Mouse (Mus musculus): ENCODE results near the gene Sdad1. TPM values are rescaled to one million over a fixed set of nuclear protein-coding genes. Genes with fewer than 3 reads are reported as not detected.

Sdad1 gene
- polyA plus RNA-seq, 1 experiment = 6.1 TPM

DNA sequence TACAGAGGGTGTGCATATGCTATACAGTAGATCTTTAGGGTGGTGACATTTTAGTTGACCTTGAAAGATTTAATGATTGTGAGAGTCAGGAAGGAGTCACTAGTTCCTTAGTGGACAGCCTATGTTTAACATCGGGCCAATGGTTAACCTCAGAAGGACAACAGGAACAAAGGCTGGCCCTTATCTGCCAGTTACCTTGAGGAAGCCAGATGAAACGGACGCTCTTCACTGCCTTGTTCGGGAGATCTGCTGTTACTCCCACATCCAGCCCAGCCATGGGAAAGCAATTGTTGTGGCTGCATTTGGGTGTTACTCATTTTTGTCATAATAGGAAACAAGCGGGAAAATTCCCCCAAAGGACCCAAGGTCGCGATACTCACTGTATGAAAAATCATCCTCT, 3.5 kb upstream of the Sdad1 start:
- H3K36me3 ChIP-seq (ENCODE audit: control insufficient read depth, insufficient read depth, low read length) = no peaks in the 10 kb centered on the region
- H3K27ac ChIP-seq (ENCODE audit: insufficient read depth, low read depth, low read length) = no peak overlapping the region
- 50% methylated on average over 7 of the region's 7 CpGs for WGBS
- no peak overlapping the region for H3K4me3 ChIP-seq (ENCODE audit: insufficient read depth, low read depth, low read length)
- DNase-seq = no peak
- TF ChIP-seq CTCF (conservative IDR thresholded peaks at IDR 0.05; ENCODE audit: insufficient read depth, insufficient read length, low read depth, low read length) (no peak), POLR2A (IDR thresholded peaks at IDR 0.05; ENCODE audit: low read depth, low read length) (no peak)
- no peaks in the 10 kb centered on the region for H3K27me3 ChIP-seq (replicated peaks; ENCODE audit: control insufficient read depth, insufficient read depth, low read length)
- H3K4me1 ChIP-seq (ENCODE audit: control insufficient read depth, insufficient read depth, low read length) = no peaks in the 10 kb centered on the region; the same call in 1 of the 2 replicates

DNA sequence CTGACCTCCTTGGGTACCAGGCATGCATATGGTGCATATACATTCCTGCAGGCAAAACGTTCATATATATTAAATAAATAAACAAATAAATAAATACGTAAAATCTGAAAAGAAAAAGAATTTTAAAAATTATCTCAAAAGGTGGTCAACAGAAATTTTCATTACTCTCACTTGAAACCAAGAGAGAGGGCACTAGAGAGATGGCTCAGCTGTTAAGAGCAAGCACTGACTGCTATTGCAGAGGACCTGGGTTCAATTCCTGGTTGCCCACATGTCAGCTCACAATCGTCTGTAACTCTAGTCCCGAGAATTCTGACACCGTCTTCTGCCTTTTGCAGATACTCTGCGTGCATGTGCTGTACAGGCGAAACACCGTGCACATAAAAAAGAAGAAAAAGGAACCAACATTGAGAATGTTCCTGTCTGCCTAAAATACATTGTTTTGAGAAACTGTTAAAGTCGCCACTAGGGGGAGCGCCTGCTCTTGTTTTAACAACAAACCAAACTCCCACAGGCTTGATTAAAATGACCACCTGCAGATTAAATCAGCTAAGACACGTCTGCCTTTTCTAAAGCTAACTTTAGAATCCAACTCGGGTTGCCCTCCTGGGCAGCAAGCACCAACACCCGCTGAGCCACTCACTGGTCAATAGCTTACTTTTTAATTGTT, 1.9 kb upstream of the Sdad1 start:
- H3K4me1 ChIP-seq (ENCODE audit: control insufficient read depth, insufficient read depth, low read length) = no peaks in the 10 kb centered on the region; the same call in 1 of the 2 replicates
- H3K36me3 ChIP-seq (ENCODE audit: control insufficient read depth, insufficient read depth, low read length) = no peaks in the 10 kb centered on the region
- no peaks in the 10 kb centered on the region for H3K27me3 ChIP-seq (replicated peaks; ENCODE audit: control insufficient read depth, insufficient read depth, low read length)
- no peak overlapping the region for H3K27ac ChIP-seq (ENCODE audit: insufficient read depth, low read depth, low read length)
- DNase-seq = peak; percentile 91
- WGBS = 9% methylated on average over 13 of the region's 13 CpGs
- H3K4me3 ChIP-seq (ENCODE audit: insufficient read depth, low read depth, low read length) = no peak overlapping the region
- TF ChIP-seq POLR2A (IDR thresholded peaks at IDR 0.05; ENCODE audit: low read depth, low read length) (no peak), CTCF (conservative IDR thresholded peaks at IDR 0.05; ENCODE audit: insufficient read depth, insufficient read length, low read depth, low read length) (peak; percentile 23; the same call in 1 of the 2 replicates)

DNA sequence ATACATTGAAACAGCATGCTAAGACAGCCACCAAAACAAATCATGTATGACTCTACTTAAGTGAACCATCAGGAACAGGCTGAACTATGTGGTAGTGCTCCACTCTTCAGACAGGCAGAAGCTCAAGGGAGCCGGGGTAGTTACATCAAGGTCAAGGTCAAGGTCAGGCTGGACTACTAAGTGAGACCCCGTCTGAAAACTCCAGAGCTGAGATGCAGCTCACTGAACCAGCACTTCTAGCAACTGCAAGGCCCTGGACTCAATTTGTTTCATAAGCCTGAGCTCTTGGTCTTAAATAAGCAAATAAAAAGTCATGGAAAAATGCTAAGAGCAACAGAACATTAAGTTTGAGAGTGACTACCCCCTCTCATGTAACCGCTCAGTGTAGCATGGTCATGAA, 6.0 kb downstream of the Sdad1 start:
- H3K27me3 ChIP-seq (replicated peaks; ENCODE audit: control insufficient read depth, insufficient read depth, low read length) = no peaks in the 10 kb centered on the region
- no peak for TF ChIP-seq CTCF (conservative IDR thresholded peaks at IDR 0.05; ENCODE audit: insufficient read depth, insufficient read length, low read depth, low read length)
- TF ChIP-seq POLR2A (IDR thresholded peaks at IDR 0.05; ENCODE audit: low read depth, low read length) = no peak
- DNase-seq = no peak
- WGBS = 69% methylated on average over 3 of the region's 3 CpGs
- H3K27ac ChIP-seq (ENCODE audit: insufficient read depth, low read depth, low read length) = no peak overlapping the region
- no peak overlapping the region for H3K4me3 ChIP-seq (ENCODE audit: insufficient read depth, low read depth, low read length)
- 0 out of 2 replicates have a peak, but pooled peaks cover 1% of the 10 kb centered on the region for H3K36me3 ChIP-seq (ENCODE audit: control insufficient read depth, insufficient read depth, low read length)
- no peaks in the 10 kb centered on the region for H3K4me1 ChIP-seq (ENCODE audit: control insufficient read depth, insufficient read depth, low read length)

DNA sequence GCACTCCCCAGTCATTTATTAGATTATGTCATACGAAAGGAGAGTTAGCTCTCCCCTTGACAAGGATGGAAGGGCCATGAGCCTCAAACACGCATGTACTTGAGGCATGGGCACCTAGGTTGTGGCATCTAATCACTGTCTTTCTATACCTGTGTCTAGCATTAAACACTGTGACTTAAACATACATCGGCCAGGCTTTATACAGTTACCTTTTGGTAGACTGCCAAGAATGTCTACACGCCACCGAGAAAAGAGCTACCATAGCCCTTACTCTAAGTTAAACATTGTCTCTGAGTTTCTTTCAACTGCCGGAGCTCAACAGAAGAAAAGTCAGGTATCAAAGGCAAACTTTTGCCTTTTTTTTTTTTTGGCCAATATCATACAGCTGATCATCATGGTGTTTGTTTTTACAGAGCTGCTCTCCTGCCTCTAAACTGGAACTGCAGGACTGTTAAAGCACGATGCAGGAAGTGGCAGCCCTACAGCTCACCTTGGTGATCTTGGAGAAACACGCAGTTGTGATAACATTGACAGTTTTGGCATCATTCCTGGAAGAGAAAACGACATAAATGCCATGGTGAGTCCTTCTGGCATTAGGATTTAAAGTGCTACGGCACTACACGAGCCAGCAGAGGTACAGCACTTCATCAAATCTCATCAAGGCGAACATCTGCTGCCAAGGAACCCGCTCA, 8.0 kb downstream of the Sdad1 start:
- Histone ChIP-seq H3K27ac (ENCODE audit: insufficient read depth, low read depth, low read length) (no peak overlapping the region), H3K36me3 (ENCODE audit: control insufficient read depth, insufficient read depth, low read length) (0 out of 2 replicates have a peak, but pooled peaks cover 1% of the 10 kb centered on the region), H3K4me1 (ENCODE audit: control insufficient read depth, insufficient read depth, low read length) (no peaks in the 10 kb centered on the region), H3K27me3 (replicated peaks; ENCODE audit: control insufficient read depth, insufficient read depth, low read length) (no peaks in the 10 kb centered on the region), H3K4me3 (ENCODE audit: insufficient read depth, low read depth, low read length) (no peak overlapping the region)
- no peak for DNase-seq
- no peak for TF ChIP-seq CTCF (conservative IDR thresholded peaks at IDR 0.05; ENCODE audit: insufficient read depth, insufficient read length, low read depth, low read length)
- no peak for TF ChIP-seq POLR2A (IDR thresholded peaks at IDR 0.05; ENCODE audit: low read depth, low read length)
- WGBS = 69% methylated on average over 13 of the region's 13 CpGs

DNA sequence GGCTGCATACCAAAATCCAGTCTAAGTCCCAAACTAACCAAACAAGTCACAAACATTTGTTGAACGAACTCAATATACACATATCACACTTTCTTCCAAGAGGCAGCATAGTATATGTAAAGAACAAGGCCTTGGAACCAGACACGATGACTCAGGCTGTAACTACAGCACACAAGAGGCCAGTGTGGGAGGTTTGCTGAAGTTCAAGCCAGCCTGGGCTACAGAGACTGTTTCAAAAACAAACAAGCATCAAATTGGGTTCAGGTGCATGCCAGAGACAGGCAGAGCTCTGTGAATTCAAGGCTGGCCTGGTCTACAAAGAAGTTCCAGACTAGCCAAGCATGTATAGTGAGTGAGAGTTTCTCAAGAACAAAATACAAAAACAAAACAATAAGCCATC, 15.8 kb downstream of the Sdad1 start:
- TF ChIP-seq CTCF (conservative IDR thresholded peaks at IDR 0.05; ENCODE audit: insufficient read depth, insufficient read length, low read depth, low read length) (no peak), POLR2A (IDR thresholded peaks at IDR 0.05; ENCODE audit: low read depth, low read length) (no peak)
- Histone ChIP-seq H3K27me3 (replicated peaks; ENCODE audit: control insufficient read depth, insufficient read depth, low read length) (no peaks in the 10 kb centered on the region), H3K36me3 (ENCODE audit: control insufficient read depth, insufficient read depth, low read length) (peaks cover 2% of the 10 kb centered on the region; the same call in 1 of the 2 replicates), H3K27ac (ENCODE audit: insufficient read depth, low read depth, low read length) (no peak overlapping the region), H3K4me1 (ENCODE audit: control insufficient read depth, insufficient read depth, low read length) (0 out of 2 replicates have a peak, but pooled peaks cover 5% of the 10 kb centered on the region), H3K4me3 (ENCODE audit: insufficient read depth, low read depth, low read length) (no peak overlapping the region)
- DNase-seq = no peak
- 87% methylated on average over 2 of the region's 2 CpGs for WGBS

DNA sequence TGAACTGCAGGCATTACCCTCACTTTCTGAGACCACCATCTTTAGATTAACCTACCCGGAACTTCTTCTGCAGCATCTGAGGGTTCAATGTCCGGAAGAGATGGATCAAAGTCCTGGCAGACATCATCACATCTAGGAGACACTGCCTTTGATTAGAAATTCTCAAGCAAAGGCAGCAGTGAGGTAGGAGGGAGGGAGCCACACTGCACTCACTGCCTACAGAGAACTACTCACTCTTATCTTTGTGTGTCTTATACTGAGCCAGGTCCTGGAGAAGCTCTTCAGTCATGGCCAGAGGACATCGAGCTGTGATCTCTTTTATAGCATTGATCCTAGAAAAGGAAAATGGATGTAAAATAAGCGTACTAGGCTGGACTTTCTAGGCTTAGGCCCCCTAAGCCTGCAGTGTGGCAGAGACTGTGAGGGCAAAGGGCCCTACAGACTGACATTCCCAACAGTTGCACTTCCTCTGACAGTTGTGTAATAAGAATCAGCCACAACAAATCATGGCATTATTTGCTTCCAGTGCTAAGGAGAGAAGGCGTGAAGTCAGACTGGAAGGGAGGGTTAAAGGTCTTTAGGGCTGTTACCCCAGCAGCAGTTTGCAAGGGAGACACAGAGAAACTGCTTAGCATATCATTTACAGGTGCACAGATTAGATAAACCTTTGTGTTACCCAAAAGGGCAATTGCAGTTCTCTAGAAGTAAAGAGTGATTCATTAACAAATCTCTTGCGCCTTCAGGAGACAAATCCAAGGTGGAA, 18.4 kb downstream of the Sdad1 start:
- no peak overlapping the region for H3K27ac ChIP-seq (ENCODE audit: insufficient read depth, low read depth, low read length)
- peak; percentile 58 for DNase-seq
- WGBS = 66% methylated on average over 6 of the region's 6 CpGs
- H3K36me3 ChIP-seq (ENCODE audit: control insufficient read depth, insufficient read depth, low read length) = no peaks in the 10 kb centered on the region
- H3K4me1 ChIP-seq (ENCODE audit: control insufficient read depth, insufficient read depth, low read length) = 0 out of 2 replicates have a peak, but pooled peaks cover 5% of the 10 kb centered on the region
- no peak for TF ChIP-seq POLR2A (IDR thresholded peaks at IDR 0.05; ENCODE audit: low read depth, low read length)
- H3K4me3 ChIP-seq (ENCODE audit: insufficient read depth, low read depth, low read length) = no peak overlapping the region
- H3K27me3 ChIP-seq (replicated peaks; ENCODE audit: control insufficient read depth, insufficient read depth, low read length) = no peaks in the 10 kb centered on the region

DNA sequence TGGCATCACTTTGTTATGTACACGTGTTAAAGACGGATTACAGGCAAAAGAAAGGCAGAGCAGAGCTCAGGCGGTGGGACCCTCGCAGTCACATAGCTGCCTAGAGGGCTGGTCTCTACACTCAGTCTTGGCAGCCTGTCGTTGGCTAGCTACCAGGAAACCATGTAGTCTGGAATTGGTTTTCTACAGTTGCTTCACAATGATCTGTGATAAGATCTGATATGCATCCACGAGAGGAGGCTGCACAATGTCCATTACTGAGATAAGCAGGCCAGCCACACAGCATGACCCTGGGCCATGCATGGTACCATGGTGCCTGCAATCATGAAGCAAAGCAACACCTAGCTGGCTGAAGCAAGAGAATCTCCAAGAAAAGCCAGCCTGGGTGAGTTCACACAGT, 22.4 kb downstream of the Sdad1 start:
- Histone ChIP-seq H3K27me3 (replicated peaks; ENCODE audit: control insufficient read depth, insufficient read depth, low read length) (no peaks in the 10 kb centered on the region), H3K4me3 (ENCODE audit: insufficient read depth, low read depth, low read length) (no peak overlapping the region), H3K36me3 (ENCODE audit: control insufficient read depth, insufficient read depth, low read length) (no peaks in the 10 kb centered on the region), H3K27ac (ENCODE audit: insufficient read depth, low read depth, low read length) (no peak overlapping the region), H3K4me1 (ENCODE audit: control insufficient read depth, insufficient read depth, low read length) (0 out of 2 replicates have a peak, but pooled peaks cover 5% of the 10 kb centered on the region)
- TF ChIP-seq CTCF (conservative IDR thresholded peaks at IDR 0.05; ENCODE audit: insufficient read depth, insufficient read length, low read depth, low read length) (no peak), POLR2A (IDR thresholded peaks at IDR 0.05; ENCODE audit: low read depth, low read length) (no peak)
- no peak for DNase-seq
- WGBS = 85% methylated on average over 6 of the region's 6 CpGs
